Mouse (Mus musculus) lung, embryonic 16.5 days (tissue): ENCODE measurements around the gene Lfng. TPM values are rescaled to one million over a fixed set of nuclear protein-coding genes. Genes with fewer than 3 reads are reported as not detected.

ENCODE experiments used
- ATAC-seq: fragments of 200-750 bp; cut with Nextera tagmentation; 2 replicates; pipeline ENCODE4 v1.8.0; 2017; ENCODE audit warnings: low read depth, mild to moderate bottlenecking, moderate library complexity
- H3K27ac ChIP-seq: fragments of 300-500 bp; sonication (generic); 2 replicates; pipeline ENCODE4 v1.5.1; 2014; ENCODE audit warnings: mild to moderate bottlenecking, control low read depth, low read length
- H3K27me3 ChIP-seq: fragments of 300-500 bp; sonication (generic); 2 replicates; pipeline ENCODE4 v1.6.1; 2014; ENCODE audit warnings: low read depth, low read length, mixed read lengths; ENCODE audit not compliant: control insufficient read depth, insufficient read depth
- H3K36me3 ChIP-seq: fragments of 300-500 bp; sonication (generic); 2 replicates; pipeline ENCODE4 v1.6.1; 2014; ENCODE audit warnings: low read length; ENCODE audit not compliant: control insufficient read depth, insufficient read depth
- H3K4me1 ChIP-seq: fragments of 300-500 bp; sonication (generic); replicated peaks from 2 replicates; pipeline ENCODE4 v1.6.1; 2014; ENCODE audit warnings: low read length, mixed read lengths; ENCODE audit not compliant: control insufficient read depth, insufficient read depth
- H3K4me2 ChIP-seq: fragments of 300-500 bp; sonication (generic); 2 replicates; pipeline ENCODE4 v1.6.1; 2014; ENCODE audit warnings: low read depth, low read length, control low read depth
- H3K4me3 ChIP-seq: fragments of 300-500 bp; sonication (generic); 2 replicates; pipeline ENCODE4 v1.5.1; 2014; ENCODE audit warnings: mild to moderate bottlenecking, low read length, control low read depth
- H3K9ac ChIP-seq: fragments of 300-500 bp; sonication (generic); 2 replicates; pipeline ENCODE4 v1.6.1; 2014; ENCODE audit warnings: low read length, control low read depth
- H3K9me3 ChIP-seq: fragments of 300-500 bp; sonication (generic); 2 replicates; pipeline ENCODE4 v1.6.1; 2016; ENCODE audit warnings: low read length; ENCODE audit not compliant: control insufficient read depth
- WGBS: fragments of 180-500 bp; shearing (Covaris S2); extraction: QIAGEN DNeasy Blood & Tissue Kit; methylation state at CpG from one replicate; pipeline ENCODE4 v1.1.7; 2014; 5-methylcytosine and 5-hydroxymethylcytosine counted together
- polyA plus RNA-seq: library from polyadenylated mRNA; unstranded; fragments of >200 nt; fragmentation: Nextera tagmentation; extraction: Ambion mirVana; gene quantifications from 2 replicates; pipeline ENCODE4 v1.2.1, GENCODE M21; 2015

The Lfng gene
- polyA plus RNA-seq, 1 experiment from 2014 or later: 24.9 TPM

GRCm38 (mm10) chr5:140602540-140602939 is 4.6 kb upstream of the Lfng start:
- Histone ChIP-seq H3K9ac (no peak overlapping the region), H3K9me3 (no peaks in the 10 kb centered on the region), H3K4me1 (peaks cover 12% of the 10 kb centered on the region), H3K27me3 (peaks cover 20% of the 10 kb centered on the region), H3K27ac (no peak overlapping the region), H3K4me2 (no peak overlapping the region), H3K36me3 (no peaks in the 10 kb centered on the region), H3K4me3 (no peak overlapping the region)
- ATAC-seq: no peak
- WGBS: 41% methylated on average over 2 of the region's 2 CpGs

- ATAC-seq: no peak
These were observed 2.7 kb upstream of the Lfng start for GRCm38 (mm10) chr5:140604386-140604785.

GRCm38 (mm10) chr5:140605228-140605627 is 1.9 kb upstream of the Lfng start:
- WGBS: 23% methylated on average over 3 of the region's 3 CpGs
- H3K36me3 ChIP-seq: no peaks in the 10 kb centered on the region
- H3K9me3 ChIP-seq: no peaks in the 10 kb centered on the region
- H3K27me3 ChIP-seq: peaks cover 25% of the 10 kb centered on the region
- H3K9ac ChIP-seq: no peak overlapping the region
- peaks cover 26% of the 10 kb centered on the region for H3K4me1 ChIP-seq
- H3K4me2 ChIP-seq: no peak overlapping the region
- no peak overlapping the region for H3K4me3 ChIP-seq
- no peak for ATAC-seq
- H3K27ac ChIP-seq: no peak overlapping the region

More at GRCm38 (mm10) chr5:140604386-140604785, 2.7 kb upstream of the Lfng start:
- Histone ChIP-seq H3K27ac (no peak overlapping the region), H3K9me3 (no peaks in the 10 kb centered on the region), H3K4me1 (peaks cover 19% of the 10 kb centered on the region), H3K27me3 (peaks cover 25% of the 10 kb centered on the region), H3K4me2 (no peak overlapping the region), H3K4me3 (no peak overlapping the region), H3K9ac (no peak overlapping the region), H3K36me3 (no peaks in the 10 kb centered on the region)
- 48% methylated on average over 8 of the region's 8 CpGs for WGBS

- ATAC-seq: no peak
- peaks cover 25% of the 10 kb centered on the region for H3K27me3 ChIP-seq
- no peaks in the 10 kb centered on the region for H3K36me3 ChIP-seq
- H3K4me3 ChIP-seq: peak overlapping the region; percentile 73
- peak overlapping the region; percentile 85 for H3K4me2 ChIP-seq
- H3K27ac ChIP-seq: no peak overlapping the region
- H3K9ac ChIP-seq: no peak overlapping the region
- 1% methylated on average over 23 of the region's 23 CpGs for WGBS
- H3K9me3 ChIP-seq: no peaks in the 10 kb centered on the region
- peaks cover 38% of the 10 kb centered on the region for H3K4me1 ChIP-seq
These were observed 734 bp upstream of the Lfng start for GRCm38 (mm10) chr5:140606386-140606785.

- Histone ChIP-seq H3K36me3 (no peaks in the 10 kb centered on the region), H3K4me1 (peaks cover 46% of the 10 kb centered on the region), H3K27ac (peak overlapping the region; percentile 99), H3K4me2 (peak overlapping the region; percentile 85), H3K4me3 (peak overlapping the region; percentile 73), H3K9me3 (no peaks in the 10 kb centered on the region), H3K27me3 (peaks cover 25% of the 10 kb centered on the region), H3K9ac (peak overlapping the region; percentile 83)
- WGBS: 1% methylated on average over 16 of the region's 17 CpGs
- ATAC-seq: no peak
These were observed 915 bp downstream of the Lfng start for GRCm38 (mm10) chr5:140607836-140608633.

- peak overlapping the region; percentile 83 for H3K9ac ChIP-seq
- H3K4me1 ChIP-seq: peaks cover 46% of the 10 kb centered on the region
- peak overlapping the region; percentile 85 for H3K4me2 ChIP-seq
- ATAC-seq: no peak
- peak overlapping the region; percentile 73 for H3K4me3 ChIP-seq
- peaks cover 25% of the 10 kb centered on the region for H3K27me3 ChIP-seq
- H3K27ac ChIP-seq: peak overlapping the region; percentile 99
- 3% methylated on average over 16 of the region's 16 CpGs for WGBS
- H3K36me3 ChIP-seq: no peaks in the 10 kb centered on the region
- H3K9me3 ChIP-seq: no peaks in the 10 kb centered on the region
These were observed 1.5 kb downstream of the Lfng start for GRCm38 (mm10) chr5:140608634-140609015.

- H3K36me3 ChIP-seq: 0 out of 2 replicates have a peak, but pooled peaks cover 5% of the 10 kb centered on the region
- H3K9ac ChIP-seq: peak overlapping the region; percentile 83
- H3K27me3 ChIP-seq: peaks cover 25% of the 10 kb centered on the region
- WGBS: 25% methylated on average over 11 of the region's 13 CpGs
- no peaks in the 10 kb centered on the region for H3K9me3 ChIP-seq
- peak overlapping the region; percentile 73 for H3K4me3 ChIP-seq
- peak overlapping the region; percentile 85 for H3K4me2 ChIP-seq
- peaks cover 46% of the 10 kb centered on the region for H3K4me1 ChIP-seq
- ATAC-seq: no peak
- peak overlapping the region; percentile 99 for H3K27ac ChIP-seq
These were observed 2.6 kb downstream of the Lfng start for GRCm38 (mm10) chr5:140609511-140610272.

GRCm38 (mm10) chr5:140610273-140611011 is 3.3 kb downstream of the Lfng start:
- H3K9ac ChIP-seq: peak overlapping the region; percentile 83
- H3K36me3 ChIP-seq: 0 out of 2 replicates have a peak, but pooled peaks cover 5% of the 10 kb centered on the region
- 1% methylated on average over 30 of the region's 30 CpGs for whole genome bisulfite sequencing
- H3K4me1 ChIP-seq: peaks cover 46% of the 10 kb centered on the region
- peaks cover 21% of the 10 kb centered on the region for H3K27me3 ChIP-seq
- H3K27ac ChIP-seq: peak overlapping the region; percentile 99
- peak; percentile 70 for ATAC-seq
- H3K9me3 ChIP-seq: no peaks in the 10 kb centered on the region
- H3K4me2 ChIP-seq: peak overlapping the region; percentile 85
- H3K4me3 ChIP-seq: peak overlapping the region; percentile 73
